Mouse (Mus musculus) urinary bladder, adult 2 months (tissue): ENCODE results near the gene Grb7. TPM values are rescaled to one million over a fixed set of nuclear protein-coding genes. Genes with fewer than 3 reads are reported as not detected.

Source experiments
- polyA plus RNA-seq: library from polyadenylated mRNA; depleted of rRNA; stranded (reverse); fragments of >200 nt; gene quantifications from 2 replicates; pipeline ENCODE4 v1.2.3, GENCODE M21; 2012; rRNA removed

The Grb7 gene
- polyA plus RNA-seq, 1 experiment = 52.0 TPM

Other genes with a start within 250 kb of the Grb7 start
- gene Cdk12, start 243.3 kb upstream of the Grb7 start, polyA plus RNA-seq = 20.5 and 21.1 TPM in 2 replicates
- not detected in 2 replicates for gene Neurod2, start 116.7 kb upstream of the Grb7 start, polyA plus RNA-seq
- 0.07 and 0.15 TPM in 2 replicates for gene Ppp1r1b, start 98.0 kb upstream of the Grb7 start, polyA plus RNA-seq
- 34.8 and 45.8 TPM in 2 replicates for gene Stard3, start 88.0 kb upstream of the Grb7 start, polyA plus RNA-seq
- gene Tcap, start 62.6 kb upstream of the Grb7 start, polyA plus RNA-seq = 7.0 and 9.0 TPM in 2 replicates
- 0.10 TPM in 1 of 2 replicates, not detected in the other for gene Pnmt, start 59.9 kb upstream of the Grb7 start, polyA plus RNA-seq
- 10.5 and 12.7 TPM in 2 replicates for gene Pgap3, start 45.9 kb upstream of the Grb7 start, polyA plus RNA-seq
- 29.2 and 29.5 TPM in 2 replicates for gene Erbb2, start 33.9 kb upstream of the Grb7 start, polyA plus RNA-seq
- 105 and 127 TPM in 2 replicates for gene Mien1, start 7.4 kb upstream of the Grb7 start, polyA plus RNA-seq
- gene Ikzf3, start 99.6 kb downstream of the Grb7 start, polyA plus RNA-seq = 8.6 and 10.1 TPM in 2 replicates
- 1.4 and 2.5 TPM in 2 replicates for gene Zpbp2, start 104.7 kb downstream of the Grb7 start, polyA plus RNA-seq
- 57.6 and 63.7 TPM in 2 replicates for gene Ormdl3, start 141.0 kb downstream of the Grb7 start, polyA plus RNA-seq
- gene Lrrc3c, start 151.9 kb downstream of the Grb7 start, polyA plus RNA-seq = not detected in 2 replicates
- gene Gm12355, start 179.3 kb downstream of the Grb7 start, polyA plus RNA-seq = 0.47 and 0.52 TPM in 2 replicates
- not detected in 2 replicates for gene Gsdma3, start 180.0 kb downstream of the Grb7 start, polyA plus RNA-seq
- not detected in 2 replicates for gene Gsdma2, start 200.4 kb downstream of the Grb7 start, polyA plus RNA-seq
- gene Gsdma, start 218.0 kb downstream of the Grb7 start, polyA plus RNA-seq = 0.72 and 0.87 TPM in 2 replicates
- gene Psmd3, start 236.2 kb downstream of the Grb7 start, polyA plus RNA-seq = 108 and 115 TPM in 2 replicates